Mouse (Mus musculus): ENCODE results near the gene Ptprn2.

DNA sequence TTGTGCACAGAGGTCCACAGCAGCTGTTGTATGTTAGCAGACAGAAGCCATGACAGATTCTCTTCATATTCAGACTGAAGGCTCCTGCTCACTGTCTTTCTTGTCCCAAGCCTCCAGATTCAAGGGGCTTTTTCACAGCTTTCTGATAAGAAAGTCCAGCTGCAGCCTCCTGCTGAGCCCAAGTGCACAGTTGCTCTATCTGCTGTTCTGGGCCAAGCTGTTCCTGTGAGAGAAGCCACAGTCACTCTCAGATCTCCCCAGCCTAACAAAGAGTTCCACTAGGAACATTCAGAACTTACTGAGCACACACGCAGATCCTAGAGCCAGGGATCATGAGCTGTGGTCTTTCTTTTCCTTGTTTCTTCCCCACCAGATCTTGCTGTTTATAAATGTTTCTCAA lies 738.5 kb downstream of the Ptprn2 start:
- TF ChIP-seq CTCF (IDR thresholded peaks at IDR 0.05; ENCODE audit: control insufficient read depth, insufficient read depth, insufficient replicate concordance, low read depth, low read length) (no peak), POLR2A (IDR thresholded peaks at IDR 0.05; ENCODE audit: control insufficient read depth, low read depth, low read length) (no peak)
